Mouse (Mus musculus) intestine, embryonic 16.5 days (tissue): ENCODE measurements around the gene Plxna2. TPM values are rescaled to one million over a fixed set of nuclear protein-coding genes. Genes with fewer than 3 reads are reported as not detected.

Experiments
- ATAC-seq: fragments of 200-750 bp; cut with Nextera tagmentation; 2 replicates; pipeline ENCODE4 v1.8.0; 2017; ENCODE audit warnings: moderate TSS enrichment, moderate library complexity
- H3K27ac ChIP-seq: fragments of 300-500 bp; sonication (generic); 2 replicates; pipeline ENCODE4 v1.5.1; 2014; ENCODE audit warnings: mild to moderate bottlenecking, low read length
- H3K27me3 ChIP-seq: fragments of 300-500 bp; sonication (generic); replicated peaks from 2 replicates; pipeline ENCODE4 v1.6.1; 2014; ENCODE audit warnings: low read length, control low read depth, mixed read lengths; ENCODE audit not compliant: control insufficient read depth, insufficient read depth
- H3K36me3 ChIP-seq: fragments of 300-500 bp; sonication (generic); 2 replicates; pipeline ENCODE4 v1.6.1; 2014; ENCODE audit warnings: low read length, control low read depth; ENCODE audit not compliant: control insufficient read depth, insufficient read depth
- H3K4me1 ChIP-seq: fragments of 300-500 bp; sonication (generic); 2 replicates; pipeline ENCODE4 v1.6.1; 2014; ENCODE audit warnings: low read length, control low read depth, mixed read lengths; ENCODE audit not compliant: control insufficient read depth, insufficient read depth
- H3K4me2 ChIP-seq: fragments of 300-500 bp; sonication (generic); 2 replicates; pipeline ENCODE4 v1.6.1; 2014; ENCODE audit warnings: low read depth, low read length, control low read depth
- H3K4me3 ChIP-seq: fragments of 300-500 bp; sonication (generic); 2 replicates; pipeline ENCODE4 v1.5.1; 2014; ENCODE audit warnings: mild to moderate bottlenecking, low read length
- H3K9ac ChIP-seq: fragments of 300-500 bp; sonication (generic); 2 replicates; pipeline ENCODE4 v1.6.1; 2014; ENCODE audit warnings: low read depth, low read length
- H3K9me3 ChIP-seq: fragments of 300-500 bp; sonication (generic); 2 replicates; pipeline ENCODE4 v1.6.1; 2016; ENCODE audit warnings: low read length, control low read depth; ENCODE audit not compliant: control insufficient read depth
- WGBS: fragments of 180-500 bp; shearing (Covaris S2); extraction: QIAGEN DNeasy Blood & Tissue Kit; methylation state at CpG from one replicate; pipeline ENCODE4 v1.1.7; 2014; 5-methylcytosine and 5-hydroxymethylcytosine counted together
- polyA plus RNA-seq: library from polyadenylated mRNA; unstranded; fragments of >200 nt; fragmentation: Nextera tagmentation; extraction: Ambion mirVana; gene quantifications from 2 replicates; pipeline ENCODE4 v1.2.1, GENCODE M21; 2015

The Plxna2 gene
- polyA plus RNA-seq, 1 experiment from 2014 or later, result 4.3 TPM

GRCm38 (mm10) chr1:194745177-194745934, 127.3 kb downstream of the Plxna2 start:
- H3K4me1 ChIP-seq, result peaks cover 5% of the 10 kb centered on the region; the same call in 1 of the 2 replicates

GRCm38 (mm10) chr1:194746332-194747249, 128.6 kb downstream of the Plxna2 start:
- Histone ChIP-seq H3K9me3 (no peaks in the 10 kb centered on the region), H3K27ac (no peak overlapping the region), H3K4me3 (no peak overlapping the region), H3K4me2 (no peak overlapping the region), H3K27me3 (no peaks in the 10 kb centered on the region), H3K9ac (no peak overlapping the region), H3K36me3 (no peaks in the 10 kb centered on the region), H3K4me1 (peaks cover 5% of the 10 kb centered on the region; the same call in 1 of the 2 replicates)
- peak; percentile 88 for ATAC-seq
- 35% methylated on average over 6 of the region's 6 CpGs for WGBS

More at GRCm38 (mm10) chr1:194745177-194745934, 127.3 kb downstream of the Plxna2 start:
- no peaks in the 10 kb centered on the region for H3K36me3 ChIP-seq
- no peaks in the 10 kb centered on the region for H3K9me3 ChIP-seq
- H3K27me3 ChIP-seq, result no peaks in the 10 kb centered on the region
- no peak for ATAC-seq
- H3K4me3 ChIP-seq, result no peak overlapping the region
- WGBS, result 82% methylated on average over 2 of the region's 2 CpGs
- H3K4me2 ChIP-seq, result no peak overlapping the region
- no peak overlapping the region for H3K27ac ChIP-seq
- no peak overlapping the region for H3K9ac ChIP-seq

GRCm38 (mm10) chr1:194747258-194747657, 129.2 kb downstream of the Plxna2 start:
- Histone ChIP-seq H3K36me3 (no peaks in the 10 kb centered on the region), H3K9ac (no peak overlapping the region), H3K4me2 (no peak overlapping the region), H3K4me3 (no peak overlapping the region), H3K4me1 (peaks cover 5% of the 10 kb centered on the region; the same call in 1 of the 2 replicates), H3K9me3 (no peaks in the 10 kb centered on the region), H3K27me3 (no peaks in the 10 kb centered on the region), H3K27ac (no peak overlapping the region)
- ATAC-seq, result no peak

GRCm38 (mm10) chr1:194753168-194753567, 135.2 kb downstream of the Plxna2 start:
- Histone ChIP-seq H3K4me2 (no peak overlapping the region), H3K36me3 (no peaks in the 10 kb centered on the region), H3K4me1 (no peaks in the 10 kb centered on the region), H3K27ac (no peak overlapping the region), H3K27me3 (no peaks in the 10 kb centered on the region), H3K4me3 (no peak overlapping the region), H3K9ac (no peak overlapping the region), H3K9me3 (no peaks in the 10 kb centered on the region)
- ATAC-seq, result no peak
- WGBS, result 55% methylated on average over 2 of the region's 2 CpGs

GRCm38 (mm10) chr1:194756001-194756400, 138.0 kb downstream of the Plxna2 start:
- H3K4me2 ChIP-seq, result no peak overlapping the region
- no peak for ATAC-seq
- H3K4me1 ChIP-seq, result no peaks in the 10 kb centered on the region
- no peak overlapping the region for H3K4me3 ChIP-seq
- no peaks in the 10 kb centered on the region for H3K27me3 ChIP-seq
- no peaks in the 10 kb centered on the region for H3K9me3 ChIP-seq
- no peak overlapping the region for H3K27ac ChIP-seq
- no peaks in the 10 kb centered on the region for H3K36me3 ChIP-seq
- no peak overlapping the region for H3K9ac ChIP-seq

- no peak for ATAC-seq
- no peak overlapping the region for H3K4me2 ChIP-seq
- no peak overlapping the region for H3K4me3 ChIP-seq
- no peaks in the 10 kb centered on the region for H3K27me3 ChIP-seq
- no peak overlapping the region for H3K9ac ChIP-seq
- no peak overlapping the region for H3K27ac ChIP-seq
- no peaks in the 10 kb centered on the region for H3K36me3 ChIP-seq
- no peaks in the 10 kb centered on the region for H3K9me3 ChIP-seq
- no peaks in the 10 kb centered on the region for H3K4me1 ChIP-seq
- 80% methylated on average over 2 of the region's 2 CpGs for WGBS
Measured at GRCm38 (mm10) chr1:194756409-194756808, 138.4 kb downstream of the Plxna2 start.

- 90% methylated on average over 3 of the region's 3 CpGs for WGBS
- H3K36me3 ChIP-seq, result no peaks in the 10 kb centered on the region
- no peak overlapping the region for H3K9ac ChIP-seq
- no peak overlapping the region for H3K4me2 ChIP-seq
- H3K4me3 ChIP-seq, result no peak overlapping the region
- no peaks in the 10 kb centered on the region for H3K4me1 ChIP-seq
- no peak overlapping the region for H3K27ac ChIP-seq
- H3K9me3 ChIP-seq, result no peaks in the 10 kb centered on the region
- ATAC-seq, result no peak
- no peaks in the 10 kb centered on the region for H3K27me3 ChIP-seq
Measured at GRCm38 (mm10) chr1:194756863-194757262, 138.8 kb downstream of the Plxna2 start.

GRCm38 (mm10) chr1:194761432-194762212, 143.6 kb downstream of the Plxna2 start:
- no peak overlapping the region for H3K4me2 ChIP-seq
- no peaks in the 10 kb centered on the region for H3K9me3 ChIP-seq
- WGBS, result 78% methylated on average over 2 of the region's 2 CpGs
- H3K4me1 ChIP-seq, result no peaks in the 10 kb centered on the region
- no peak overlapping the region for H3K27ac ChIP-seq
- H3K36me3 ChIP-seq, result no peaks in the 10 kb centered on the region
- no peak overlapping the region for H3K9ac ChIP-seq
- no peak overlapping the region for H3K4me3 ChIP-seq
- ATAC-seq, result no peak
- H3K27me3 ChIP-seq, result no peaks in the 10 kb centered on the region

GRCm38 (mm10) chr1:194762896-194763295, 144.9 kb downstream of the Plxna2 start:
- no peak overlapping the region for H3K9ac ChIP-seq
- ATAC-seq, result no peak
- H3K4me2 ChIP-seq, result no peak overlapping the region
- no peaks in the 10 kb centered on the region for H3K27me3 ChIP-seq
- no peaks in the 10 kb centered on the region for H3K36me3 ChIP-seq
- no peak overlapping the region for H3K4me3 ChIP-seq
- no peaks in the 10 kb centered on the region for H3K4me1 ChIP-seq
- no peak overlapping the region for H3K27ac ChIP-seq
- no peaks in the 10 kb centered on the region for H3K9me3 ChIP-seq
- 62% methylated on average over 5 of the region's 5 CpGs for WGBS
